ENCODE assay signal across 9 mouse cellular contexts in the genomic region with DNA sequence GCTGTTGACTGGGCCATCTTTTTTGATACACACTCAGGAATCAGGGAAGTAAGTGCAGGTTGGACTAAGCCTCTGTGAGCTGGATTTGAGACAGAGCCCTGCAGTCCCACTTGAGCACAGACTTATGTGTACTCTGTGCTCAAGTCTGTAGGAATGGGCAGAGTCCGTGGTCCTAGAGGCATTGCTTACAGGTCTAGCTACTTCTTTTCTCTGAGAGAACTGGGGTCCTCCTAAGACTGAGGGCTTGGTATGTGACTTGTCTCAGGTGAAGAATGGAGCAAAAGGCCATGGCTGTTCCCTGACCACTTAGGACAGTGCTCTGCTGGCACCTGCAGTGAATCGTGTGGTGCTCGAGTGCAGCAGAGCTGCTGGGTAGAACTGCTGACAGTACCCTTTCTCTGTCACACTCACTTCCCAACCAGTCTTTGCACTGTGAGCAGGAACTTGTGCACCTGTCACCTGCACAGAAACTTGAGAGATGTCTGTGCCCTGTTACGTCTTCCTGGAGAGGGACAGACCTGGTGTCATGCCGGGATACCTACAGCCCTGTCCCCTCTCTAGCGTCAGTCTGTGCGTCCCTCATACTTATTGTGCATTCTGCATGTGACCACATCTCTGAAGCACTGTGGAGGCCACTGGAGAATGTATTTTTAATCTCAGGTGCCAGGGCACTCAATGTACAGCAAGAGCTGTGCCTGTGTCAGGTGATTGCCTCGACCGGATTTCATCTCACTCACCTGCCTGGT.
DNase-seq lines count a peak whose midpoint lies in the region; ATAC-seq and TF ChIP-seq lines count a peak whose summit lies in the region.
"Had no signal": no experiment of that assay in that cellular context is flagged by ENCODE, and none has a peak within 500 bp of the region (broad histone marks: within the 10 kb centered on the region; RNA-seq: fewer than 3 reads in every experiment).

No protein-coding gene starts in this region.

- WGBS in midbrain, embryonic 10.5 days = 10% methylated on average over 9 of the region's 9 CpGs

- peak overlapping the region; percentile 93 for H3K27ac ChIP-seq in midbrain, embryonic 10.5 days (replicated peaks)
- no peak overlapping the region for H3K27ac ChIP-seq in gastrocnemius, adult 2 months
- H3K27ac ChIP-seq: limb, embryonic 15.5 days had no signal

- no peak for DNase-seq in frontal cortex, adult 2 months (ENCODE audit: extremely low spot score in 1 of 2, low spot score in 1 of 2)
- DNase-seq in thymus, postnatal 14 days = peak; percentile 31
- DNase-seq in thymus, postnatal 10 days (ENCODE audit: low spot score in 2 of 2) = no peak
- DNase-seq in midbrain, embryonic 10.5 days (ENCODE audit: low spot score) = no peak
- no peak for DNase-seq in right cerebral cortex, postnatal 14 days
- no peak for DNase-seq in gastrocnemius, adult 2 months
- no peak for DNase-seq in urinary bladder, postnatal 4 days (ENCODE audit: low spot score in 2 of 2)

- ATAC-seq in frontal cortex, adult (ENCODE audit: low TSS enrichment) = peak; percentile 39; the same call in 1 of the 2 replicates

- 0 out of 2 replicates have a peak, but pooled peaks cover 3% of the 10 kb centered on the region for H3K9me3 ChIP-seq in midbrain, embryonic 10.5 days (replicated peaks)
- H3K9me3 ChIP-seq: limb, embryonic 15.5 days had no signal

- peaks cover 62% of the 10 kb centered on the region for H3K4me1 ChIP-seq in midbrain, embryonic 10.5 days
- H3K4me1 ChIP-seq: limb, embryonic 15.5 days had no signal

- peaks cover 70% of the 10 kb centered on the region for H3K27me3 ChIP-seq in midbrain, embryonic 10.5 days (ENCODE audit: low read depth, poor library complexity, severe bottlenecking)
- H3K27me3 ChIP-seq: limb, embryonic 15.5 days had no signal

- H3K36me3 ChIP-seq in midbrain, embryonic 10.5 days = no peaks in the 10 kb centered on the region
- H3K36me3 ChIP-seq: limb, embryonic 15.5 days had no signal

- TF ChIP-seq CTCF in gastrocnemius, adult 2 months (IDR thresholded peaks at IDR 0.05) = no peak

- intact Hi-C loops in gastrocnemius, adult 2 months (cut with DNase I) = no loop called here

- H3K4me3 ChIP-seq in midbrain, embryonic 10.5 days = peak overlapping the region; percentile 33
- H3K4me3 ChIP-seq in gastrocnemius, adult 2 months = no peak overlapping the region
- H3K4me3 ChIP-seq: limb, embryonic 15.5 days had no signal
